Mouse (Mus musculus) hindbrain, embryonic 10.5 days (tissue): Measurements from ENCODE around the gene Mark1. TPM values are rescaled to one million over a fixed set of nuclear protein-coding genes. Genes with fewer than 3 reads are reported as not detected.

ENCODE experiments used
- DNase-seq: peaks from one replicate; pipeline ENCODE4 v3.0.0-alpha.2; 2017; ENCODE audit warnings: low spot score
- H3K27ac ChIP-seq: fragments of 300-500 bp; sonication (generic); 2 replicates; pipeline ENCODE4 v1.5.1; 2016; ENCODE audit warnings: mild to moderate bottlenecking, moderate library complexity
- H3K27me3 ChIP-seq: fragments of 300-500 bp; sonication (generic); 2 replicates; pipeline ENCODE4 v1.6.1; 2016; ENCODE audit warnings: mild to moderate bottlenecking; ENCODE audit not compliant: poor library complexity, insufficient read depth, severe bottlenecking
- H3K36me3 ChIP-seq: fragments of 300-500 bp; sonication (generic); 2 replicates; pipeline ENCODE4 v1.6.1; 2016; ENCODE audit warnings: mild to moderate bottlenecking, moderate library complexity
- H3K4me1 ChIP-seq: fragments of 300-500 bp; sonication (generic); replicated peaks from 2 replicates; pipeline ENCODE4 v1.6.1; 2016; ENCODE audit warnings: mild to moderate bottlenecking
- H3K4me3 ChIP-seq: fragments of 300-500 bp; sonication (generic); 2 replicates; pipeline ENCODE4 v1.5.1; 2016; ENCODE audit warnings: mild to moderate bottlenecking, moderate library complexity
- H3K9me3 ChIP-seq: fragments of 300-500 bp; sonication (generic); 2 replicates; pipeline ENCODE4 v1.6.1; 2016; ENCODE audit warnings: mild to moderate bottlenecking, moderate library complexity
- WGBS: fragments of 180-500 bp; shearing (Covaris S2); methylation state at CpG from one replicate; pipeline ENCODE4 v1.1.7; 2016; 5-methylcytosine and 5-hydroxymethylcytosine counted together
- polyA plus RNA-seq: library from polyadenylated mRNA; unstranded; fragments of >200 nt; fragmentation: Nextera tagmentation; extraction: Ambion mirVana; gene quantifications from 2 replicates; pipeline ENCODE4 v1.2.1, GENCODE M21; 2016

Mark1 gene
- polyA plus RNA-seq, 1 experiment from 2014 or later = 3.8 TPM

DNA sequence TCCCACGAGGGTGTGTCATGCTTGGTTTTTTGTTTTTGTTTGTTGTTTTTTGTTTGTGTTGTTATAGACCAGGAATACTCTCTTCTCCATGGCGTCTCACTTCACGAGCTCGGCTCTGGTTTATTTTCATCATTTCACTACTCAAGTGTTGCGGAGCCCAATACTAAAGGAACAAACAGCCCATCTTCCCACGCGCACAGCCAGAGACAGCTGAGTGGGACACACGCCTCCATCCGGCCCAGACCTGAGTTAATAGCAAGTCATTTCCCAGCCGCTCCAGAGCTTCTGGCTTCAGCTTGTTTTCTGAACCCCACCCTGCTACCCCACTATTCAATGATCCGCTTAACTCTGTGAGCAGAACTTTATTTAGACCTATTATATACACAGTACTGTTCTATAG, 48.3 kb downstream of the Mark1 start:
- H3K27me3 ChIP-seq = no peaks in the 10 kb centered on the region
- H3K4me3 ChIP-seq = no peak overlapping the region
- H3K27ac ChIP-seq = no peak overlapping the region
- H3K36me3 ChIP-seq = no peaks in the 10 kb centered on the region
- no peaks in the 10 kb centered on the region for H3K9me3 ChIP-seq
- no peak for DNase-seq
- H3K4me1 ChIP-seq = no peaks in the 10 kb centered on the region
- 93% methylated on average over 11 of the region's 11 CpGs for WGBS

- Histone ChIP-seq H3K4me1 (no peaks in the 10 kb centered on the region), H3K27ac (no peak overlapping the region), H3K9me3 (no peaks in the 10 kb centered on the region), H3K36me3 (peaks cover 10% of the 10 kb centered on the region), H3K4me3 (no peak overlapping the region), H3K27me3 (no peaks in the 10 kb centered on the region)
- DNase-seq = no peak
- 96% methylated on average over 4 of the region's 4 CpGs for WGBS
These were observed 61.3 kb downstream of the Mark1 start for GRCm38 (mm10) chr1:184938106-184938505.

DNA sequence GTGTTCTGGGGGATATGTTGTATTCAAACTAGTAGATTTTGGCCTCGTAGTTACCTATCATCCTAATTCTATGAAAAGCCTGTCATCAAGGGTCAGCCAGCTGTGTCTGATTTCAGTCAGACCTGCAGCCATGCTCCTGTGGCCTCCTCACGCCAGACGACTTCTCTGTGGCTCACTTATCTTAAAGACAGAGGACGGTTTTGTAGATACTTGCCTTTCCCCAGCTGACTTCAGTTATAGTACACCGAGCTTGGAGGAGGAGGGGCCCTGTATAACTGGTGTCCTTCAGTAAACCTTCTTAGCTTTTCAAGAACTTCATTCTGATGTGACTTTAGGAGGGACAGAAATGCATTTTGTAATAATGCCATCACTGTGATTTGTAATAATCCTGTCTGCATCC, 63.4 kb downstream of the Mark1 start:
- H3K27me3 ChIP-seq = no peaks in the 10 kb centered on the region

DNA sequence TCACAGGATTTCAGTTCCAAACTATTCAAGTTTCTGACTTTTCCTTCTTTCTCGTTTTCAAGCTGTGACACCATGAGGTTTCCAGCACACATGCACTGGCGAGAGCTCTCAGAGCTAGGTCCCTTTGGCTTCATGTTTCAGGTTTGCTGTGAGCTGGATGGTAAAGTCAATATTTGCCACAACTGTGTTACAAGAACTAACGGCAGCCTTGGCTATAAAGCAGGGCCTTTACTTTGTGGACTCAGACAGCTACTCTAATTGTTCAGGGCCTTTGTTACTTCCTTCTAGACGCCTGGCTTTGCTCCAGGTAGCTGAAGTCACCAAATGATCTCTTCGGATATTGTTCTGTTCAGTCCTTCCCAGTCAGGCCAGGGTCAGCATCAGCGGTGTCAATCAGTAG, 63.9 kb downstream of the Mark1 start:
- H3K9me3 ChIP-seq = no peaks in the 10 kb centered on the region
- DNase-seq = no peak
- no peaks in the 10 kb centered on the region for H3K27me3 ChIP-seq
- 78% methylated on average over 6 of the region's 6 CpGs for WGBS
- H3K36me3 ChIP-seq = peaks cover 10% of the 10 kb centered on the region
- no peak overlapping the region for H3K27ac ChIP-seq
- no peaks in the 10 kb centered on the region for H3K4me1 ChIP-seq
- H3K4me3 ChIP-seq = no peak overlapping the region

More for the DNA sequence above, 63.4 kb downstream of the Mark1 start:
- no peaks in the 10 kb centered on the region for H3K9me3 ChIP-seq
- WGBS = 74% methylated on average over 5 of the region's 5 CpGs
- peaks cover 10% of the 10 kb centered on the region for H3K36me3 ChIP-seq
- no peak overlapping the region for H3K4me3 ChIP-seq
- H3K27ac ChIP-seq = no peak overlapping the region
- H3K4me1 ChIP-seq = no peaks in the 10 kb centered on the region
- DNase-seq = no peak

DNA sequence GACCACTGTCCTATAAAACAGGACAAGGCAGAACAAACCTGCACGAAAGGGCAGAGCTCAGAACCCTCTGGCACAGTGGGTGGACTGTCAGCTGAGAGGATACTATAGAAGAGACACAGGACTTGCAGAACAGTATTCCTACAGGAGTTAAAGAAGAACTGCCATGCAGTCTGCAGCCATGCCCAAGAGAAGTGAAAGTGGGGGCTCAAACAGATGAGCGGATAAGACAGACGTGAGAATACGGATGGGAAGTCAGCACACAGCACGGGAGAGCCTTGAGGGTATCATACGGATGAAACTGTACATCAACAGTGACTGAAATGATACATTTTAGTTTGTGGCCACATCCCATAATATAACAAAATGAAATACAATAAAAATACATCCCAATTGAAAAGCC, 68.3 kb downstream of the Mark1 start:
- no peaks in the 10 kb centered on the region for H3K27me3 ChIP-seq
- no peak overlapping the region for H3K4me3 ChIP-seq
- H3K27ac ChIP-seq = no peak overlapping the region
- 90% methylated on average over 6 of the region's 6 CpGs for WGBS
- H3K9me3 ChIP-seq = no peaks in the 10 kb centered on the region
- no peak for DNase-seq
- H3K36me3 ChIP-seq = peaks cover 22% of the 10 kb centered on the region
- H3K4me1 ChIP-seq = no peaks in the 10 kb centered on the region

GRCm38 (mm10) chr1:184928382-184928781, 71.0 kb downstream of the Mark1 start:
- Histone ChIP-seq H3K4me3 (no peak overlapping the region), H3K4me1 (no peaks in the 10 kb centered on the region), H3K36me3 (peaks cover 14% of the 10 kb centered on the region), H3K9me3 (no peaks in the 10 kb centered on the region), H3K27ac (no peak overlapping the region), H3K27me3 (no peaks in the 10 kb centered on the region)
- DNase-seq = no peak
- 70% methylated on average over 1 of the region's 1 CpGs for WGBS

- Histone ChIP-seq H3K4me1 (no peaks in the 10 kb centered on the region), H3K9me3 (no peaks in the 10 kb centered on the region), H3K27ac (no peak overlapping the region), H3K27me3 (no peaks in the 10 kb centered on the region), H3K36me3 (peaks cover 19% of the 10 kb centered on the region), H3K4me3 (no peak overlapping the region)
- WGBS = 87% methylated on average over 1 of the region's 1 CpGs
- no peak for DNase-seq
These were observed 71.5 kb downstream of the Mark1 start for GRCm38 (mm10) chr1:184927911-184928310.

GRCm38 (mm10) chr1:184922824-184923223, 76.5 kb downstream of the Mark1 start:
- Histone ChIP-seq H3K27me3 (no peaks in the 10 kb centered on the region), H3K4me3 (no peak overlapping the region), H3K9me3 (no peaks in the 10 kb centered on the region), H3K36me3 (peaks cover 47% of the 10 kb centered on the region), H3K27ac (no peak overlapping the region), H3K4me1 (0 out of 2 replicates have a peak, but pooled peaks cover 2% of the 10 kb centered on the region)
- DNase-seq = no peak
- 90% methylated on average over 13 of the region's 13 CpGs for WGBS

DNA sequence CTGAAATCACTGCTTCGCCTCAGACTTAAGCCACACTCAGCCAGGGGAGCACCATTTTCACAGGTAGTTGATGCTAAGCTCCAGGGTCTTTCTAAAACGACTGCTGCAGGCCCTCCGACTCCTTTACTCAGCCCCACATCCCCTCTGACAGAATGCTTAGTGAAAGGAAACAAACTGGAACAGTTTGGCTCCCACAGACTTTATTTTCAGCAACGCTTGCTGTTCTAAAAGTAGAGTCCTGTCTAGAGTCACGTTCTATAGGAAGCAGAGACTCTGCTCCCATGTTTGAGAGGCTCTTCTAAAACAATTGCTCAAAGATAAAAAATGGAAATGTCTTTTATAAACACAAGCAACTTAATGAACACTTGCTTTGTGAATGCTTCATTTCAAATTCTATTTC, 79.3 kb downstream of the Mark1 start:
- no peak overlapping the region for H3K27ac ChIP-seq
- peaks cover 46% of the 10 kb centered on the region for H3K36me3 ChIP-seq
- H3K4me1 ChIP-seq = 0 out of 2 replicates have a peak, but pooled peaks cover 2% of the 10 kb centered on the region
- 90% methylated on average over 5 of the region's 5 CpGs for WGBS
- H3K27me3 ChIP-seq = no peaks in the 10 kb centered on the region
- H3K4me3 ChIP-seq = no peak overlapping the region
- no peaks in the 10 kb centered on the region for H3K9me3 ChIP-seq
- no peak for DNase-seq

- no peak overlapping the region for H3K27ac ChIP-seq
- WGBS = 74% methylated on average over 5 of the region's 5 CpGs
These were observed 81.0 kb downstream of the Mark1 start for GRCm38 (mm10) chr1:184918227-184918888.

GRCm38 (mm10) chr1:184912336-184912735, 87.0 kb downstream of the Mark1 start:
- 92% methylated on average over 18 of the region's 18 CpGs for WGBS
- H3K4me3 ChIP-seq = no peak overlapping the region
- H3K27ac ChIP-seq = no peak overlapping the region
- H3K27me3 ChIP-seq = no peaks in the 10 kb centered on the region
- DNase-seq = no peak
- no peaks in the 10 kb centered on the region for H3K4me1 ChIP-seq
- no peaks in the 10 kb centered on the region for H3K9me3 ChIP-seq
- peaks cover 73% of the 10 kb centered on the region for H3K36me3 ChIP-seq

More at GRCm38 (mm10) chr1:184918227-184918888, 81.0 kb downstream of the Mark1 start:
- no peaks in the 10 kb centered on the region for H3K9me3 ChIP-seq
- H3K27me3 ChIP-seq = no peaks in the 10 kb centered on the region
- H3K4me1 ChIP-seq = 0 out of 2 replicates have a peak, but pooled peaks cover 2% of the 10 kb centered on the region
- no peak overlapping the region for H3K4me3 ChIP-seq
- peaks cover 54% of the 10 kb centered on the region for H3K36me3 ChIP-seq
- DNase-seq = no peak

DNA sequence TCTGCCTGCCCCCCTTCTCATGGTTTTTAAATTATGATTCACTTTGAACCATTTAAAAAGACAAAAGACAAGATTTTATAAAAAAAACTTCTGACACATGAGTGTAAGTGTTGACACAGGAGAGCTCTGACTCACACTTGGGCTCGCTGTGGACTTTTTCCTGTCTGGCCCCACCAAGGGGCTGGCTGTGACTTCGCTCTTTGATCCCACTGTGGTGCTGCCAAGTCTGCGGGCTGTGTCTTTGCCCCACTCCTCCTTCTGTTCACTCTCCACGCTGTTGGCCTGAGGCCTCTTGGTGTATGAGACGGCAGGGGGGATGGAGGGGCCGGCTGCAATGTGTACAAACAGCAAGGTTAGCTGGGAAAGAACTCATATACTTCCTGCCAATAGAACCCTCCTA, 87.5 kb downstream of the Mark1 start:
- H3K27me3 ChIP-seq = no peaks in the 10 kb centered on the region
- no peak overlapping the region for H3K4me3 ChIP-seq
- no peaks in the 10 kb centered on the region for H3K4me1 ChIP-seq
- H3K9me3 ChIP-seq = no peaks in the 10 kb centered on the region
- H3K36me3 ChIP-seq = peaks cover 78% of the 10 kb centered on the region
- 81% methylated on average over 6 of the region's 6 CpGs for WGBS
- no peak overlapping the region for H3K27ac ChIP-seq
- no peak for DNase-seq

DNA sequence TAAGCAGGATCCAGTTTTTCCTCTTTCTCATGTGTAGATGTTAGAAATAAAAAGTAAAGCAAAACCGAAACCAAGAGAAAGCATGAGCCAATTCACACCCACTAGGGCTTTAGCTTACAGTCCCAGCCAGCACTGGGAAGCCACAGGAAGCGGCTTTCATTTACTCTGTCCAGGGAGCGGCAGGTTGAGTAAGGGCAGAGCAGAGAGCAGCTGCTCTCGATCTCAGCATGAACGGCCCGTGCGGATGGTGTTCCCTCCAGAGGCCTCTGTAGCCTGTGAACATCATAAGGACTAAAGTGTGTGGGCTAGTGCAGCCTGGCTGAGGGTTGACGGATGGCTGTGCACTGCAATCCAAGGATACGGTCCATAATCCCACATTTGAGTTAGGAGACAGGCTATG, 90.8 kb downstream of the Mark1 start:
- 79% methylated on average over 9 of the region's 9 CpGs for WGBS
- Histone ChIP-seq H3K36me3 (peaks cover 82% of the 10 kb centered on the region), H3K27me3 (no peaks in the 10 kb centered on the region), H3K27ac (no peak overlapping the region), H3K4me1 (peaks cover 18% of the 10 kb centered on the region), H3K9me3 (no peaks in the 10 kb centered on the region), H3K4me3 (no peak overlapping the region)
- no peak for DNase-seq
